Mouse (Mus musculus) left cerebral cortex, adult 2 months (tissue): ENCODE data around the gene Abhd16a. TPM values are rescaled to one million over a fixed set of nuclear protein-coding genes. Genes with fewer than 3 reads are reported as not detected.
A peak's percentile ranks its signal among the peaks of the same experiment; 100 is the strongest.

Experiments
- DNase-seq, 2 experiments: peaks; one replicate each; pipeline ENCODE4 v3.0.0; 2021 to 2022; ENCODE audit warnings: low spot score in 2 of 2, mixed read lengths in 1 of 2; ENCODE audit errors: extremely low spot score in 1 of 2
- H3K27ac ChIP-seq: fragments of 200-600 bp; 2 replicates; pipeline ENCODE4 v1.8.1; 2022
- H3K4me3 ChIP-seq: fragments of 200-600 bp; 2 replicates; pipeline ENCODE4 v1.8.1; 2022
- CTCF ChIP-seq: fragments of 200-600 bp; IDR thresholded peaks from 2 replicates; pipeline ENCODE4 v1.8.1; 2022; ENCODE audit warnings: antibody characterized with exemption, mild to moderate bottlenecking, moderate library complexity
- intact Hi-C: fragments of 180-260 bp; cut with DNase I; formaldehyde crosslinking; loops from one replicate; pipeline ENCODE4 v1.15.1; 2025
- long read RNA-seq, 2 experiments: library from polyadenylated mRNA; stranded (forward); transcript quantifications; one replicate each; pipeline ENCODE4 v2.0.0; 2021; ENCODE audit warnings: borderline mapping rate in 2 of 2
- total RNA-seq, 2 experiments: library from RNA; stranded (reverse); gene quantifications; 2 replicates each; pipeline ENCODE4 v1.2.3; 2021

Abhd16a gene
- 100 to 1,000 TPM; 109 to 117 TPM for total RNA-seq
- long read RNA-seq, experiment 1, transcript Abhd16a-201 (20 exons, 1,945 nt), result major isoform, 99 of 170 reads
- long read RNA-seq, experiment 1, partial matches to known transcripts, result 23 of 170 reads
- long read RNA-seq, experiment 1, other reads (novel, unspliced or antisense), result 48 of 170 reads
- long read RNA-seq, experiment 2, transcript Abhd16a-201 (20 exons, 1,945 nt), result major isoform, 60 of 126 reads
- long read RNA-seq, experiment 2, partial matches to known transcripts, result 23 of 126 reads
- long read RNA-seq, experiment 2, other reads (novel, unspliced or antisense), result 42 of 126 reads

DNA sequence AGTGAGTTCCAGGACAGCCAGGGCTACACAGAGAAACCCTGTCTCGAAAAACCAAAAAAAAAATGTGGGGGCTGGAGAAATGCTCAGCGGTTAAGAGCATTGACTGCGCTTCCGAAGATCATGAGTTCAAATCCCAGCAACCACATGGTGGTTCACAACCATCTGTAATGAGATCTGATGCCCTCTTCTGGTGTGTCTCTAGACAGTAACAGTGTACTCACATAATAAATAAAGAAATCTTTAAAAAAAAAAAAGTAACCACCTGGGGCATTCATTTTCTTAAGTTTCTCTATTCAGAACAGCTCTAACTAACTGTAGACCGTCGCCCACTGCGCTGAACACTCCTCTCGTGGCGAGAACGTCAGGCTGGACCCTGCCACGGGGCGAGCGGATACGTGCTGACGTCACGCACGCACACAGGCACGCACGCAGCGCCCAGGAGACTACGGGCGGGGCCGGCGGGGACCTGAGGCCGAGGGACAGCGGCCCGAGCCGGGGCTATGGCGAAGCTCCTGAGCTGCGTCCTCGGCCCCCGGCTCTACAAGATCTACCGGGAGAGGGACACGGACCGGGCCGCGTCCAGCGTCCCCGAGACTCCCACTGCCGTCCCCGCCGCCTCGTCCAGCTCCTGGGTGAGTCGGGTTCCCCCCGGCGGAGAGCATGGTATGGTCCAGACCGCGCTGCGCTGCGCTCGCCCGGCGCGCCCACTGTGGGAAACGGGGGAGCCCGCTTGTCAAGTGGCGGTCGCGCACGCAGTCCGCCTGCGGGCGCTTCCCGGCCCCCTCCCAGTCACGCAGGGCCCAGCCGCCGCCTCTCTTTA is at the start of gene Abhd16a:
Gene Abhd16a (plus strand): TSS at position 439 of the 820 bp plus-strand sequence.
- Histone ChIP-seq H3K4me3 (peak within 1 kb of the TSS; percentile 72), H3K27ac (peak within 1 kb of the TSS; percentile 99)
- DNase-seq, result peak; percentile 93
- intact Hi-C loops, result no loop called here
- TF ChIP-seq CTCF, result peak; percentile 34

DNA sequence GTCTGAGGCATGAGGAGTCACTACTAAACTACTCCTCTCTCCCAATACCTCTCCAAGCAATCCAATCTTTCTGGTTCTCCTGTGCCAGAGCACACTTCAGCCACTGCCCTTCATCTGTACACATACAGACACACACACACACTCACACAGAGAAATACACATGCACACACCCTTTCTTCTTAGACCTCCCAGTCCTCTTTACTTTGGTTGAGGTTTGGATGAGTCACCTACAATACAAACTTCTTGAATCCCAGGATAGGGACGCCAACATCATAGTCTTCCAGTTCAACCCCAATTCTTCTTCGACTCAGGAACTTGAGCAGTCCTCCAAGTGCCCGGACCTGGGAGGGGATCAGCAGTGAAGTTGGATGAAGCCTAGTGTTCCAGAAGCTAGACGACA is 45.3 kb upstream of the Abhd16a start:
- Histone ChIP-seq H3K27ac (no peak overlapping the region), H3K4me3 (no peak overlapping the region)
- DNase-seq, result no peak
- TF ChIP-seq CTCF, result no peak
- intact Hi-C loops, result no loop called here

DNA sequence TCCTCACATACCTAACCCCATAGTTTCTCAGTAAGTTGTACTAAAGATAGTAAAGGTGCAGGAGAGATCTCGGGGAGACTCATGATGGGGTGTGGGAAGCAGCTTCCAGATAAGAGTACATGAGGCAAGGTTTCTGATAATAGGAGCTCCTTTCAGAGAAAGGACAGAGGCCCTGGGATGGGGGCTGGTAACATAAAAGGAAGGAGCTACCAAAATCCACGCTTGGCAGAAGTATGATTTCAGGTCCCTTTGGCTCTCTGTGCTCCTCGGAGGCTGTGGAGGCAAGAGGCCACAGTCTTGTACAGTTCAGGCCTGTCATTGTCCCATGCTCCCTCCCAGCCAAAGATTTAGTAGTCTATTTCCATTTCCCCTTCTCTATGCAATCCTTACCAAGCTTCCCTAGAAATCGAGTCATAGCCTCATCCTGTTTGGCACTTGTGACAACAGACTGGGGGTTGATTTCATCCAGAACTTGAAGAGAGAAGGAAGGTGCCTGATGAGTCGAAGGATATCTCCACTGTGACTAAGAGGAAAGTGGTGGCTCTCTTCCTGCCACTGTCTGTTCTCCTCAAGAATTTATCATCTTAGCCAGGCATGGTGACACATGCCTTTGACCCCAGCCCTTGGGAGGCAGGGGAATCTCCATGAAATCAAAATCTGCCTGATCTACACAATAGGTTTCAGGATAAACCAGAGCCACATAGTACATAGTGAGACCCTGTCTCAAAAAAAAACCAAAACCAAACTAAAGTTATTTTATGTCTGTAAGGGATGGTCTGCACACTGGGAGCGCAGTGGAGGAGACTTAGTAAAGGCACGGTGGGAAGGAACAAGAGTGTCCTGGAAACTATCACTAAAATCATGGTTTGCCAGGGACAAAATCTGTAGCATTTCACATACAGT is 43.9 kb upstream of the Abhd16a start:
- H3K27ac ChIP-seq, result no peak overlapping the region
- DNase-seq, result no peak
- H3K4me3 ChIP-seq, result no peak overlapping the region
- no peak for TF ChIP-seq CTCF
- intact Hi-C loops, result no loop called here

DNA sequence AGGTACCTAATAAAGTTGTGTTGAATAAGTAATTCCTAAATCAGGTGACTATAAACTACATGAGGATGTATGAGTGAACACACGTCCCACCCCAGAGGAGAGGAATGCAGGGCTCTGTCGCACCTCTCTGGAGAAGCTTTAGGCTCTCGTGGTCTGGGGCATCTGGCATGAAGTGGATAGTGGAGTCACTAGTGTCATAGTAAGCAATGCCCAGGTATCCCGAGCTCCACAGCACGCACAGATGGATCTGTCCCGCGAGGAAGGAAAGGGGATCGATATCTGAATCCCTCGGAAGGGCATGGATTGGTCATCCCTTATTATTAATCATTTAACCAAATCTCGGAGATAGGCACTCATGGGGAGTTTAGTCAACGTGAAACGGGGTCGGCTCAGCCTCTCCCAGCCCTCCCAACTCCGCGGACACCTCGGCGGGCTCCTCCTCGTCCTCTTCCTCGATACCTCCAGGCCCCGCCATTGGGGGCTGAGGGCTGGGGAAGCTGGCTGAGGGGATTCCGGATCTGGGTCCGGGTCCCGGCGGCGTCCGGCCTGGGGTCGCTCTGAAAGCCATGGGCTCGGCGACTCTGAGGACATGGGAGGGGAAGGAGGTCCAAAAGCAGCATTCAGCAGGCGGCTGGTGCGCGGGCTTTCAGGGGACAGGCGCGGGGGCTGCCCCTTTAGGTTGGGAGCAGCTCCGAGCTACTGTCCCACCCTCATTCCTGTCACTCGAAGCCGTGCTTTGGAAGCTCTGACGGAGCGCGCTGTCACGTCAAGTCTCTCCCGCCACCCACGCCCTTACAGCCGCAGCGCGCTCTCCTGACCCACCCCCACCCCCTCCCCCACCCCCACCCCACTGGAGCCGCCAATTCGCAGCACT is 43.0 kb upstream of the Abhd16a start:
- DNase-seq, result no peak
- TF ChIP-seq CTCF, result no peak
- Histone ChIP-seq H3K4me3 (peak overlapping the region; percentile 52), H3K27ac (peak overlapping the region; percentile 34; the same call in 1 of the 2 replicates)
- intact Hi-C loops, result no loop called here

DNA sequence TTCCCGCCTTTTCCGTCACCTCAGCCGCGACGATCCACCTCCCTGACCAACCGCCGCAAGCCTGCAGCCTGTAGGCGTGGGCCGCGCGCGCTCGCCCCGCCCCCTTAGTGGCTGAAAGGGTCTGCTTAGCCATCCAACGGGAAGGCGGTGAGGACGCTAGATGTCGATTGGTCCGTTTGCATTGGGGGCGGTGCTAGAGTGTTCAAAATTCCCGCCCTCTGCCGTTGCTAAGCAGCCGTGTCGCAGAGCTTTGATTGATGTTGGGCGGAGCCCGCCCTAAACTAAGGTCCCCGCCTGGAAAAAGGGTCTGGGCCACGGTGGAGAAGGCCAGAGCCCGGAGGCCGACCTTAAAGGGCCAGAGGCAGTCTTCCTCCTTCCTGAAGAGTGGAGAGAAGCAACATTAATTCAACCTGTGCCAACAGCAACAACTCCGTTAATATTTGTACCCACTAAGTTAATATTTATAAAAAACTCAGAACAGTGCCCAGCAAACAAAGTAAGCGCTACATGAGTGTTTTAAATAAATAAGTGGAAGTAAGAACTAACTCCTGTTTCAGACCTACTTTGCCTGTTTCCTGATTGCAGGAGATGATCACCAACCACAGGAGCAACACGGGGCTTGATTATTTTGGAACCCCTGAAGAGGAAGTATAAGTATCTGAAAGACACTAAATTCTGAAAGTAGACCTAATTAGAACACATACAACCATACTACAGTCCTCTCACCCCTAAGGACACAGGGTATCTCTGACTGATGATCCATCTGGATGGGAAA is 42.2 kb upstream of the Abhd16a start, which contains the start of gene Msh5:
Gene Msh5 (minus strand): TSS at position 65 of the 775 bp plus-strand sequence.
- peak; percentile 84 to 93 for DNase-seq
- Histone ChIP-seq H3K4me3 (peak within 1 kb of the TSS; percentile 52), H3K27ac (peak within 1 kb of the TSS; percentile 34; the same call in 1 of the 2 replicates)
- TF ChIP-seq CTCF, result no peak; the same call in 1 of the 2 replicates
- intact Hi-C loops, result no loop called here

DNA sequence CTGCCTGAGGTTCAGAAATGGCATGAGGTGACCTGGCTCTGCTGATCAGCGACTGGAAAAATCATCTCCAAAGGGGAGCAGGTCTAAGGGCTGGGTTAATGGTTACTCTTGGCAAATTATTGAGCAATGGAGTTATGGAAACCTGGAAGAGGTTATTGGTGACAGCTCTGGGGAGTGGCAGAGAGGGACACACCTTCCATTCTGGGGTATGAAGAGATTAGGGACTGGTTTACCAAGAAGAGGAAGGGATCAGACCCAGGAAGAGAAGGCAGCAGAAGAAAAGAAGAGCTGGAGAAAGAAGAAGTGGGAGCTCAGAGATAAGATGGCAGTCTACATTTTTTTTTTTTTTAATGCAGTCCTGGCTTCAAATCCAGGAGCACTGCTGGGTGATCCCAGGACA is 41.4 kb upstream of the Abhd16a start:
- no peak overlapping the region for H3K4me3 ChIP-seq
- TF ChIP-seq CTCF, result no peak
- H3K27ac ChIP-seq, result peak overlapping the region; percentile 40; the same call in 1 of the 2 replicates
- no peak for DNase-seq
- intact Hi-C loops, result no loop called here

DNA sequence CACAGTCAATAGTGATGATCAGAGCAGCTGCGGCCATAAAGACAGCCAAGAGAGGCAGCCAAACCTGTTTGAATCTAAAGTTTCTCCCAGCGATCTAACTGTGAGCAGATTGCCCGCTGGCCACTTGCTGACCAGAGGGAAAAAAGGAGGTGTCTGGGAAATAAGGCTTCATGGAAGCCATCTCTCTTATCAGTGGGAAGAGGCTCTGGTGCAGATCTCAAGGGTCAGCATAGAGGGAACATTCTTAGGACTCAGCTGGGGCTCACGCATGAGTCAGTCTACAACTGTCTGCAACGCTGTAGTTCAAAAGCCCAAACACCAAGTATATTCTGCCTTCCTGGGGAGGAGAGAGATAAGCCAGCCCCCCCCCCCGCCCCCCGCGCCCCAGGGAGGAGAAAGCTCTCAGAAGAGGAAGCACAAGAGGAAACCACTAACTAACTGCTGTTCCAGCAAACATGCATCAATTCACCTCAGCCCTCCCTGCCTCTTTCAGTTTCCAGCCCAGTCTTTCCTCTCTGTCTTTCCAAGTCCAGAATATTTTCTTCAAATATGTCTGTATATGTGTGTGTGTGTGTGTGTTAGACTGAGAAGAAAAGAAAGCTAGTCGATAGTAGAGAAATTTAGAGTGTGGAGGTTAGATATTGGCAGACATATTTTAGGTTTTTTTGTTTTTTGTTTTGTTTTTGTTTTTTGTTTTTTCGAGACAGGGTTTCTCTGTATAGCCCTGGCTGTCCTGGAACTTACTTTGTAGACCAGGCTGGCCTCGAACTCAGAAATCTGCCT is 40.7 kb upstream of the Abhd16a start:
- DNase-seq, result no peak
- peak overlapping the region; percentile 40; the same call in 1 of the 2 replicates for H3K27ac ChIP-seq
- intact Hi-C loops, result no loop called here
- H3K4me3 ChIP-seq, result no peak overlapping the region
- no peak for TF ChIP-seq CTCF

DNA sequence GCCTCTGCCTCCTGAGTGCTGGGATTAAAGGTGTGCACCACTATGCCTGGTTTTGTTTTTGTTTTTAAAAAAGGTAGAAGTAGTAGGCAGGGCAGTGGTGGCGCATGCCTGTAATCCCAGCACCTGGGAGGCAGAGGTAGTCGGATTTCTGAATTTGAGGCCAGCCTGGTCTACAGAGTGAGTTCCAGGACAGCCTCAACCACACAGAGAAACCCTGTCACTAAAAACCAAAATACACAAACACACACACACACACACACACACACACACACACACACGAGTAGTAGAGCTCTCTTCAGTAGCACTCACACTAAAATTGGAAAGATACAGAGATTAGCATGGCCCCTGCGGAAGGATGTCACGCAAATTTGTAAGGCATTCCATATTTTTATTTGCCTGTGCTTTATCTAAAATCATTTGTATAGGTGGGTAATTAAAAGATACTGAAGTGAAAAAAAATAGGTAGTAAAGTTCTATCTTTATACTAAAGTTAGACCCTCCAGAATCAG is 40.1 kb upstream of the Abhd16a start:
- intact Hi-C loops, result no loop called here
- no peak overlapping the region for H3K27ac ChIP-seq

DNA sequence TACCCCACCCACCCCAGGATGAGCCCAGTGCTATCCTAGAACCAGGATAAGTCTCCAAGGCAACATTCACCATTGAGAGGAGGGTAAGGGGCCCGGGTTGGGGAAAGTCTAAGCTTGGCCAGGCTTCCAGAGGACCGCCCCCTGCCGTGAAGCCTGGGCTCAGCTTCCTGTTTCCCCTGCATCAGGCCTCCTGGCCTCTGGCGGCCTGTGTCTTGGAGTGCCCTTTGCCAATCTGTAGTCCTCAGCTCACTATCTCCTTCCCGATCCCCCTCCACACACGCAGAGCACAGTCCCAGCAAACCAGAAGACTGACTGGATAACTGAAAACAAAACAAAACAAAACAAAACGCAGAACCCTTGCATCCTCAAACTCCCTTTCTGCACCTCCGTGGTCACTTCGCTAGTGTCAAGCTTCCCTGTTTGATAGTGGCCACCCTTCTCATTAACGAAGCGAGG is 39.5 kb upstream of the Abhd16a start, which contains the start of gene Clic1:
Gene Clic1 (plus strand): TSS at position 406 of the 456 bp plus-strand sequence.
- peak within 1 kb of the TSS; percentile 47 for H3K4me3 ChIP-seq
- H3K27ac ChIP-seq, result peak within 1 kb of the TSS; percentile 70
- no peak; the same call in 1 of the 2 replicates for TF ChIP-seq CTCF
- intact Hi-C loops, result no loop called here
- no peak for DNase-seq

More for the DNA sequence above, 40.1 kb upstream of the Abhd16a start:
- TF ChIP-seq CTCF, result no peak
- no peak overlapping the region for H3K4me3 ChIP-seq
- no peak for DNase-seq
